ENCODE assay signal across 33 mouse cellular contexts in the genomic region with DNA sequence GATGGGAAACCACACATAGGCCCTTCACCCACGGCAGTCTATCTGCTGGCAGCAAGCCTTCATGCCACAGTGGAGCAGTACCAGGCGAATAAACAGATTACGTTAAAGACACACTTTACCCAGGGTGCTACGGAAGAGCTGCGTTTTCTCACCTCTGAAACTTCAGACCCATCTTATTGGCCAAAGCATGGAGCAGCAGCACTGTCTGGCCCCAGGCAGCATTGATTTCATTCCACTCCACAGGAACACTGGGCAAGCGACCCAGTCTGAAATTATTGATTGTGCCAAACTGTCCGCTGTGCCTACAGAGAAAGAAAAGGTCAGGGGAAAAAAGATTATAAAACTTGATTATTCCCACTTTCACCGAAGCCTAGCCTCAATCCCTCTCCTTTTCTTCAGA. TPM values are rescaled to one million over a fixed set of nuclear protein-coding genes. Genes with fewer than 3 reads are reported as not detected.
"Had no signal": no experiment of that assay in that cellular context is flagged by ENCODE, and none has a peak within 500 bp of the region (broad histone marks: within the 10 kb centered on the region; RNA-seq: fewer than 3 reads in every experiment).

No protein-coding gene starts in this region.

- H3K4me1 ChIP-seq: limb, embryonic 10.5 days; limb, embryonic 12.5 days; limb, embryonic 13.5 days; limb, embryonic 15.5 days; liver, embryonic 13.5 days; liver, embryonic 15.5 days; lung, embryonic 15.5 days; megakaryocyte, embryonic 14.5 days; midbrain, embryonic 10.5 days; midbrain, embryonic 12.5 days; midbrain, embryonic 15.5 days; neural tube, embryonic 12.5 days had no signal

- H3K4me2 ChIP-seq: limb, embryonic 12.5 days; limb, embryonic 13.5 days; limb, embryonic 15.5 days; liver, embryonic 11.5 days; liver, embryonic 13.5 days; liver, embryonic 15.5 days; lung, embryonic 14.5 days; lung, embryonic 15.5 days; midbrain, embryonic 12.5 days; midbrain, embryonic 15.5 days; neural tube, embryonic 12.5 days had no signal

- H3K27me3 ChIP-seq: limb, embryonic 12.5 days; limb, embryonic 13.5 days; limb, embryonic 15.5 days; liver, embryonic 13.5 days; liver, embryonic 15.5 days; lung, embryonic 15.5 days; megakaryocyte, embryonic 14.5 days; midbrain, embryonic 12.5 days; midbrain, embryonic 15.5 days; neural tube, embryonic 12.5 days had no signal

- DNase-seq: left cerebral cortex, postnatal 4 days; liver; liver, embryonic 13.5 days; liver, postnatal 0 days; lung, adult 18-20 months; lung, adult 2 months; lung, embryonic 14.5 days; lung, postnatal 10 days; lung, postnatal 14 days; lung, postnatal 36 days; lung, postnatal 4 days; midbrain, embryonic 14.5 days had no signal

- ATAC-seq: liver, postnatal 0 days; lung, postnatal 0 days; midbrain, embryonic 15.5 days; midbrain, embryonic 16.5 days had no signal

- H3K9ac ChIP-seq: limb, embryonic 12.5 days; limb, embryonic 13.5 days; limb, embryonic 15.5 days; liver, embryonic 13.5 days; liver, embryonic 14.5 days; liver, embryonic 15.5 days; liver, postnatal 0 days; lung, embryonic 14.5 days; lung, embryonic 15.5 days; midbrain, embryonic 12.5 days; midbrain, embryonic 15.5 days; neural tube, embryonic 12.5 days had no signal

- H3K4me3 ChIP-seq: left cerebral cortex, adult 2 months; limb, embryonic 10.5 days; limb, embryonic 12.5 days; limb, embryonic 13.5 days; limb, embryonic 15.5 days; liver, embryonic 13.5 days; liver, embryonic 15.5 days; lung, embryonic 15.5 days; megakaryocyte, embryonic 14.5 days; midbrain, embryonic 10.5 days; midbrain, embryonic 12.5 days; midbrain, embryonic 15.5 days; myocyte; neural tube, embryonic 12.5 days had no signal

- H3K9me3 ChIP-seq: limb, embryonic 10.5 days; limb, embryonic 12.5 days; limb, embryonic 13.5 days; limb, embryonic 15.5 days; liver, embryonic 13.5 days; liver, embryonic 15.5 days; lung, embryonic 15.5 days; megakaryocyte, embryonic 14.5 days; midbrain, embryonic 10.5 days; midbrain, embryonic 12.5 days; midbrain, embryonic 15.5 days; neural tube, embryonic 12.5 days had no signal

- H3K27ac ChIP-seq: left cerebral cortex, adult 2 months; limb, embryonic 10.5 days; limb, embryonic 12.5 days; limb, embryonic 13.5 days; limb, embryonic 15.5 days; liver, embryonic 13.5 days; liver, embryonic 14.5 days; liver, embryonic 15.5 days; lung, embryonic 15.5 days; macrophage; midbrain, embryonic 10.5 days; midbrain, embryonic 12.5 days; midbrain, embryonic 15.5 days; neural tube, embryonic 12.5 days had no signal

RNA-seq across cellular contexts. Expression of a gene that starts 12.4 kb away (rescaled TPM):
- total RNA-seq: midbrain, postnatal 0 days; monocyte, adult 5-6 weeks had no signal

RNA-seq across cellular contexts. Expression of a gene that starts 30.9 kb away (rescaled TPM):
- total RNA-seq: megakaryocyte progenitor cell, adult 5-6 weeks had no signal
- polyA plus RNA-seq: macrophage had no signal
